Mouse (Mus musculus) adrenal gland, postnatal 0 days (tissue): ENCODE measurements around the gene Plet1. TPM values are rescaled to one million over a fixed set of nuclear protein-coding genes. Genes with fewer than 3 reads are reported as not detected.

Experiments
- polyA plus RNA-seq: library from polyadenylated mRNA; unstranded; fragments of >200 nt; fragmentation: Nextera tagmentation; extraction: Ambion mirVana; gene quantifications from 2 replicates; pipeline ENCODE4 v1.2.1, GENCODE M21; 2015

Gene Plet1
- polyA plus RNA-seq = 2.3 and 2.9 TPM in 2 replicates

DNA sequence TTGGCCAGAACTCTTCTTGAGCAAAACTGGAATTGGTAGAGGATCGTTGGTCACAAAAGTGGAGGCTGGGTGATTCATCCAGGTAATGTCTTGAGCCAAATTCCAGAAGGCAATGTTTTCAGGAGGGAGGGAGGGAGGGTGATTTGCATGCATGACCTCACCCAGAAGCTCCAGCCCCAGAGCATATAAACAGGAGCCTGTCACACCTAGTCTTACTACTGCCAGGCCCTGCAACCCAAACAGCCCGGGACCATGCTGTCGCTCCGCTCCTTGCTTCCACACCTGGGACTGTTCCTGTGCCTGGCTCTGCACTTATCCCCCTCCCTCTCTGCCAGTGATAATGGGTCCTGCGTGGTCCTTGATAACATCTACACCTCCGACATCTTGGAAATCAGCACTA is at the start of gene Plet1:
Plet1 (plus strand) TSS at position 215 of the 400 bp plus-strand sequence.

DNA sequence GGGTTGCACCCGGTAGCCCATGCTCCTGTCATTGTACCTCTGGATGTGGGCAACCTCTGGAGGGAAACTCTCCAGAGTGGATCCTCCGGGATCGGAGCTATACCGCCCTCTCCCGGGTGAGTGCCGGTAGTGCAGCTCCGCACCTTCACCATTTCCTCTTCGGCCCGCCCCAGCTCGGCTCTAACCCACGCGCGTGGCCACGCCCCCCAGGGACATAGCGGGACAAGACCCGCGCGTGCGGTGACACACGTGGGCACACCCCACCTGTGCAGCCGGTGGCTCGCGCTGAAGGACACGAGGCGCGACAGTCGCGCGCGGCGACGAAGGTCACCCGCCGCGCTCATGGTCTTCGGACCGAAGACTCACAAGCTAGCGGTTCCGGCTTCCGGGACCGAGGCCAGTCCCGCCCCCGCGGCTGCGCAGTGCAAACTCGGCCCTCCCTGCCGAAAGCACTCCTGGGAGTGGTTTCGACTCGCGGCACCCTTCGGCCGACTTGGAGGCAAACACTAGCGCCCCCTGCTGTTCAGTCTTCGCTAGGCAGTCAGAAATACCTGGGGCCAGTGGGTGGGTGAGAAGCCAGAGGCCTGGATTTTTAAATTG is 34.1 kb downstream of the Plet1 start, which contains the start of gene Pts:
Pts (minus strand) TSS at position 432 of the 600 bp plus-strand sequence.

DNA sequence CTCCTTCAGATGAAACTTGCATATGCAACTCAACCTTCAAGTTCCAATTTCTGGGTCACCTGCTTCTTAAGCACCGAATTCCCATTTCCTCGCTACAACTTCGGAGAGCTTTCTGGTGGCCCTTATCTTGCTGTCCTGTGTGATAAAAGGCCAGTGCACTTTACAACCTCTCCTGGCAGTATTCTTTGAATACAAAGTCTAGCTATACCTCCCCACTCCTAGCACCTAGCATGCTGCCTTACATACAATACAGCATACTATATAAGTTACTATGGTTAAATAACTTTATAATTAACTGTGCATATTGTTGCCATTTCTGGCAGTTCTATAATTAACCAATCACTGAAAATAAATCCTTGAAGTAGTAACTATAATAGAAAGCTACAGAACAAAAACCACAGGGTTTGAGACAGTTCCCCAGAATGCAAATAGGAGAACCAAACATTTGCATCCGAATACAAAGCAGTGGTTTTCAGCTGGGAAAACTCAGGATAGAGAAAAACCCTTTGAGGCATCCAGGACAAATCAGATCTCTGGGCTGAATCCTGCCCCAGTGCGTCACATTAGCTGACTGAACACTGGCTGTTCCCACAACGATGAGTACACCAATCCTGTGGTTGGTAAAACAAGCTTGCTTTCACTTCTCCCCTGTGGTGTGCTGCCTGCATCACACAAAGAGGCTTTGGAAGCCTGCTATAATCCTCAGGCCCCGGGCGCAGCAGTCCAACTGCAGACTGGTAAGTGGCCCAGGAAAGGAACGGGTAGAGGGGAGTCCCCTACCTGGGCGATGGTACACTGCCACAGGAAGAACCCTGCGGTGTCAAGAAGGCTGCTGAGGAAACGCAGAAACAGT is 60.1 kb downstream of the Plet1 start, which contains the start of gene Il18:
Il18 (plus strand) TSS at position 587 of the 853 bp plus-strand sequence.

DNA sequence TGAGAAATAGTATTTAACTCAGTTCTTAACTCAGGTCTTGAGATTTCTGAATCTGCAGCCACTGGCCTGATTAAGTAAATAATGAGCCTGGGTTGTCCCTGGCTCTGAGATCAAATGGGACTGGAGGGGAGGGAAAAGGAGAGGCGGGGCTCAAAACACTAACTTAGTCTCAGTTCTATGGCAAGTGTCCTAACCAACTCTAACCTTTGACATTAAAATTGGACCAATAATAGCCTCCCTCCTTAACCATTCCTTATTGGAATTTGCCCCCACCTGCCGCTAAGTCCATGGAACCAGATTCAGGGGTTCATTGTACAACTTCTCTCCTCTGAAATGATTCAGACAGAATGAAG is 60.7 kb downstream of the Plet1 start, which contains the start of gene Bco2:
Bco2 (minus strand) TSS at position 88 of the 353 bp plus-strand sequence.

Other genes with a start within 250 kb of the Plet1 start
- gene Rpl10-ps3, start 149.6 kb upstream of the Plet1 start, polyA plus RNA-seq = 267 and 302 TPM in 2 replicates
- gene Pts, start 34.2 kb downstream of the Plet1 start, polyA plus RNA-seq = 157 and 177 TPM in 2 replicates
- 17.3 and 23.0 TPM in 2 replicates for gene Il18, start 60.3 kb downstream of the Plet1 start, polyA plus RNA-seq
- gene Bco2, start 60.7 kb downstream of the Plet1 start, polyA plus RNA-seq = 0.28 and 0.36 TPM in 2 replicates
- gene Tex12, start 66.8 kb downstream of the Plet1 start, polyA plus RNA-seq = not detected in 2 replicates
- gene Sdhd, start 109.3 kb downstream of the Plet1 start, polyA plus RNA-seq = 387 and 421 TPM in 2 replicates
- 516 and 1,009 TPM in 2 replicates for gene Timm8b, start 109.4 kb downstream of the Plet1 start, polyA plus RNA-seq
- 4.1 and 4.4 TPM in 2 replicates for gene Pih1d2, start 122.8 kb downstream of the Plet1 start, polyA plus RNA-seq
- gene Nkapd1, start 122.9 kb downstream of the Plet1 start, polyA plus RNA-seq = 20.6 and 22.3 TPM in 2 replicates
- gene Dlat, start 165.3 kb downstream of the Plet1 start, polyA plus RNA-seq = 33.7 and 50.9 TPM in 2 replicates
- 6.4 and 10.8 TPM in 2 replicates for gene Dixdc1, start 245.0 kb downstream of the Plet1 start, polyA plus RNA-seq